Mouse (Mus musculus) fibroblast of lung, adult 2 months (primary cell): Measurements from ENCODE around the gene Tspoap1.
A peak's percentile ranks its signal among the peaks of the same experiment; 100 is the strongest.

ENCODE experiments used
- DNase-seq: peaks from one replicate; pipeline ENCODE4 v3.0.0-alpha.2; 2011; ENCODE audit warnings: low read depth

Tspoap1 gene

DNA sequence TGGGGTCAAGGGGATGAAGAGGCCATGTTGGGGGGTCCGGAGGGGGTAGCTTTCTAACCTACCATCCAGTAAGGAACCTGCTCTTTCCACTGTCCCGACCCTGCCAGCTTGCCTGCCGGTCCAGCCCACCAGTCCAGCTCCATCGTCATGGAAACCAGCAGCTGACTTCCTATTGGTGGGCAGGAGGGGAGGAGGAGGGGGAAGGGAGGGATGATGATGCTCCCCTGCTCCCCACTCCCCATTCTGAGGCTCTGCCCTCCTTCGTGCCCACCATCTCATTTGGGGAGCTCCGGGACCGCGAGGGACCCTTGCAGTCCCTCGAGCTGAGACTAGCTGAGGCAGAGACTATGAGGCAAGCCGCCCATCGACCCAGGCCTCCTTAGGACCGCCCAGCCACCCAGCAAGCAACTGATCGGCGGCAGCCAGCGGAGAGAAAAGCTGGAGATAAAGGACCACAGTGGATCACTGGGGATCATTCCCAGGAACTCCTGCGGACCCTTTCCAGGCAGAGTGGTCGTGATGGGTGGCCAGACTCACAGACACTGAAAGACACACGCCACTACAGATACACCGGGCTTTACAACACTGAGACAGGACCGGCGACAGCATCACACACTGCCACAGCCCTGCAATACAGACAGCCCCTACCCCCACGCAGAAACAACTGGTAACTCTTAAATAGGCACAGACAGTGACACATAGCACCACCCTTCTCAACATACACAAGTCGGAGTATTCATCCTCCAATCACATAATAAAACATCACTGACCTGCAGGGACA is at the start of gene Tspoap1:
Gene Tspoap1, plus strand, starts transcription at position 241 of the 781 bp plus-strand sequence.
- DNase-seq, result no peak

DNA sequence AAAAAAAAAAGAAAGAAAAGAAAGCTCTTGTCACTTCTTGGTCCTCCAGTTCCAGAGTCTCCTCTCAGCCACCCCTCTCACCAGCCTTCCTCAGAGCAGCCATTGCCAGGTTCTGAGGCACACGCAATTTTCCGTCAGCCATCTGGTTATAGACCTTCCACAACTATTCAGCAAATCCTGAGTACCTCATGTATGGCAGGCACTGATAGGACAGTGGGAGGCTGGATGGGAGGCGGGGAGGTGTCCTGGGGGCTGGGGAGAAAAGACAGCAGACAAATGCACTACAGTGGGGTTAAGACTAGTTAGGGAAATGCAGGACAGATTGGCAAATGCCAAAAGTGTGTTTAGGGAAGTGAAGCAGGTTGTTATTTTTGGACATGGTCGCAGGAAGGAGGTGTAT is 48.2 kb upstream of the Tspoap1 start:
- no peak for DNase-seq

DNA sequence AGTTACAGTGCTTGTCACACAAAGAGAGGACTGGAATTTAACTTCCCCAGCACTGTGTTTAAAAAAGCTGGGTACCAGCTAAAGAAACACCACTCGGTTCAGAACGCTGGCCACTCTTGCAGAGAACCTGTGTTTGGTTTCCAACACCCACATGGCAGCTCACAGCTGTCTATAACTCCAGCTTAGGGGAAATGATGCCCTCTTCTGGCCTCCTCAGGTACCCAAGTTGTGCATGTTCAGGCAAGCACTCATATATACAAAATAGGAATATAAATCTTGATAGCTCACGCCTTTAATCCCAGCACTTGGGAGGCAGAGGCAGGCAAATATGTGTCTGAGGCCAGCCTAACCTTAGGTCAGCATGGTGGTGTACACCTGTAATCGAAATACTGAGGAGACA is 44.3 kb upstream of the Tspoap1 start:
- DNase-seq, result no peak

DNA sequence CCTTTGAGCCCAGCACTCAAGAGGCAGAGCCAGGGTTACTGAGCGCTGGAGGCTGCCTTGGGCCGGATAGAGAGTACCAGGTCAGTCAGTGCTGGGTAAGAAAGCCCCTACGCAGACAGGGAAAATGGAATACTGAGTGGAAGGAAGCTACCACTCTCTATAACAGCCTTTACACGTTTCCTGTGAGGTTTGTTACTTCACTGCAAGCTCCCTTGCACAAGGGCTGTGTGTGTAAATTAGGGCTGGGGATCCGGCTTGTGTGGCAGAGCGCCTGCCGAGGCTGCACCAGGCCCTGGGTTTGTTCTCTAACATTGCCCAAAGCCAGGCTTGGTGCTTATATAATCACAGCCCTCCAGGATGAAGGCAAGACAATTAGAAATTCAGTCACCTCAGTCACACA is 40.8 kb upstream of the Tspoap1 start:
- DNase-seq, result no peak

DNA sequence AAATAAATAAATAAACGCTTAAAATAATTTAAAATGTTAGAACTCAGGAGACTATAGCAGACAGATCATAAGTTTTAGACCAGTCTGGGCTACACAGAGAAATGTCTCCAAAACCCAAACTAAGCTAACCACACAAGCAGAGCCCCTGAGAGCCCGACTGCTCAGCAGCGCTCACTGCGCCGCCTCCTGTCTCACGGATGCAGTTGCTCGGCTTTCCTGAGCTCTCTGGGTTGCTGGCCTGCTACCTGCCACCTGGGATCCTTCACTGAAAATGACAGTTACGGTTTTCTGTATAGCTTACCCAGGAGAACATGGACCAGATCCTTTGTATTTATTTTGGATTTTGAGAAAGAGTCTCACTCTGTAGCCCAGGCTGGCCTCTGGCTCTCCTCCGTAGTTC is 40.0 kb upstream of the Tspoap1 start:
- no peak for DNase-seq

DNA sequence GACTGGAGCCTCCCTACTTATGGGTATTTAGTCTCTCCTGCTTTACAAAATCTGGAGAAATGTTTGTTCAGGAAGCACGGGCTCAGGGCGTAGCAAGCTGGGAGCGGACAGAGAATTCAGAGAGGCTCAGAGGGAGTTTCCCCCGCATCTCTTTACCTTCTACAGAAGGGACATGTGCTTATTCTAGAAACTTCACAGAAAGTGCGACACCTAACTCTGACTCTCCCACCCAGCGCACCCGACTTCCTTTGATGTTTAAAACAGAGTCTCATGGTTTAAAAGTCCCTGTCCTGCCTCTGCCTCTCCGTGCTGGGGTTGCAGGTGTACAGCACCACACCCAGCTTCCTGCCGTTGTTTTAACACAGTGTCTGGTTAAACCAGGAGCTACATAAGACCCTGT is 39.5 kb upstream of the Tspoap1 start:
- DNase-seq, result no peak

DNA sequence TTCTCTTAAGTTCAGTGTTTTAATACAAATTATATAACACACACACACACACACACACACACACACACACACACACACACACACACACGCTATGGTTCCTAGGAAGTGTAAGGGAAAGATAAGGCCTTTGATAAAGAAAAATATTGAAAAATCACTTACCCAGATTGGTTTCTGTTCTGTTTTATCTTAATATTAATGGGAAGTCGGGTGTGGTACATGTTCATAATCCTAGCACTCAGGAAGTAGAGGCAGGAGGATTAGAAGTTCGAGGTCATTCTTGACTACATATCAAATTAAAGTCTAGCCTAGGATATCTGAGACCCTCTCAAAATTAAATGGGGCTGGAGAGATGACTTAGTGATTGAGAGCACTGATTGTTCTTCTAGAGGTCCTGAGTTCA is 38.2 kb upstream of the Tspoap1 start:
- no peak for DNase-seq

DNA sequence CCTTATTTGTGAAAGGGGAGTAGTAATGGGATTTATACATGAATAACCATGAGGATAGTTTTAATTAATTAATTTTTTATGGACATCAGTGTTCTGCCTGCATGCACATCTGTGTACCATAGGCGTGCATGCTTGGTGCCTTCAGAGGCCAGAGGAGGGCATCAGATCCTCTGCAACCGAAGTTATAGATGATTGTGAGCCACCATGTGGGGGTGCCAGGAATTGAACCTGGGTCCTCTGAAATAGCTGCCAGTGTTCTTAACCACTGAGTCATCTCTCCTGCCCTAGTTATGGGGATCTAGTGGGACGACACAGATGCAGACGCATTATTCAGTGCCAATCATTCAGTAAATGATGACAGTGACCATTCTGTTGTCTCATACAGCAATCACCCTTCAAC is 37.5 kb upstream of the Tspoap1 start:
- no peak for DNase-seq

DNA sequence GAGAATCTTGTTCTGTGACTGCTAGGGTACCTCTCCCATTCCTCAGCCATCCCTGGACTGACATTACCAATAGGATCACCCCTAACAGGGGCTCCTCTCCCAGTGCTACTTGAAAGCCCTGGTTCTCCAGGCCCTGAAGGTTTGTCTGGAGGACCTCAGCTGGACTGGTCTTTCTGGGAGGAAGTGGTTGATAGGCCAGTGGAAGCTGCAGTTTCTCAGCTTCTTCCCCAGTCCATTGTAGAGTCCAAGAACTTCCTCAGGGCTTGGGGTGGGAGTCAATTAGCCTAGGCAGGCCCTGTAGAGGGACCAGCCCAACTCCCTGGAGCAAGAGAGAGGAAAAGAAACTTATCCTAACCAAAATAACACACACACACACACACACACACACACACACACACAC is 34.8 kb upstream of the Tspoap1 start:
- no peak for DNase-seq

DNA sequence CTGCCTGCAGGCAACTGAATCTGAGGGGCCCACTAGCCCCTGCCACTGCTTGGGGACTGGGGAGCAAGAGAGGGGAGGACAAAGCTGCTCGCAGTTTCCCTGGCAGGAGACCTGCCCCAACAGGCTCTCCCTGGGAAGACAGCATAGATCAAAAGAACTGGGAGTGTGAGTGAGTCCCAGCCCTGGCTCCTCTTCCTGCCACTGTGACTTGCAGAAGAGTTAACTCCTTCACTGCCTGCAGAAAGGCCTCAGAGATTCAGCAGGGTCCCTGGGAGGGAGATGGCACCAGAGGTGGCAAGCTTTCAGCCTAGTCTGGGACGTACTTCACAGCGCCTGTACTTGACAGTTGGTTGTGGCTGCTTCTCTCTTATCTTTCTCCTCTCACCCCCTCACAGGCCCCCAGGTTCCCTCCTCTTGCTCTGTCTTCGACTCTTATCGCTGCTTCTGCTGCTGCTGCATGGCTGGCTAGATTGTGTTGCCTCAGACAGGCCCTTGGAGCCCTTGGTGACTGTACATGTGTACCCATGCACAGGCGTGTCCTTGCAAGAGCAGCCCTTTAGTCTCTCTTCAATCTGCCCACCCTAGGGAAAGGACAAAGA is 34.3 kb upstream of the Tspoap1 start:
- no peak for DNase-seq

DNA sequence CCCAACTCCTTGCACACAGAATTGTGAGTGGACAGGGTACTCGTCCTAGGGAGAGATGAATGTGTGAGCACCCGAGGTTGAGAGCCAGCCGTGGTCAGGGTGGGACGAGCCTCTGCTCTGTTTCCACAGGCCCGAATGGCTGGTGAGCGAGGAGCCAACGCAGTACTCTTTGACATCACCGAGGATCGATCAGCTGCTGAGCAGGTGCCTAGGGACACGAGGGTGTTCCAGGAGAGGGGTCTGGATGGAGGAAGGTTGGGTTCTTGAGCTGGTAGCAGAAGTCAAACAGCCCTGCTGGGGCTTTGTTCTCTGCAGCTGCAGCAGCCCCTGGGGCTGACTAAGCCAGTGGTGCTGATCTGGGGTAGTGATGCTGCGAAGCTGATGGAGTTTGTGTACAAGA is 33.3 kb upstream of the Tspoap1 start:
- DNase-seq, result no peak

DNA sequence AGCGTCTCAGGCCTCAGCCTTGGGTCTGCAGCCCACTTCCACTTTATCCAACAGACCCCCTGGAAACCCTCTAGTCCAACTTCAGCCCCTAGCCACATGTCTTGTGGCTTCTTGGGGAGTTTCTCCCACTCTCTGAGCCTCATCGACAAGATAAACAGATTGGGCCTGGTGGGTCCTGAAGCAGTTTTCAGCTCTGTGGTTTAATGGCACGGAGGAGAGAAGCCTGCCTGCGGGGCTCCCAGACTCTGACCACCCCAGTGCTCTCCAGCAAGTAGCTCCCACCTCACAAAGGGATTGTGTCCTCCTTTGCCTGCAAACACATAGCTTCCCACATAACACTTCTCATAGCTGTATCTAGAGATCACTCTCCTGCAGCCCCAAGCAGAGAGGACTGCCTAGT is 32.9 kb upstream of the Tspoap1 start:
- DNase-seq, result no peak

DNA sequence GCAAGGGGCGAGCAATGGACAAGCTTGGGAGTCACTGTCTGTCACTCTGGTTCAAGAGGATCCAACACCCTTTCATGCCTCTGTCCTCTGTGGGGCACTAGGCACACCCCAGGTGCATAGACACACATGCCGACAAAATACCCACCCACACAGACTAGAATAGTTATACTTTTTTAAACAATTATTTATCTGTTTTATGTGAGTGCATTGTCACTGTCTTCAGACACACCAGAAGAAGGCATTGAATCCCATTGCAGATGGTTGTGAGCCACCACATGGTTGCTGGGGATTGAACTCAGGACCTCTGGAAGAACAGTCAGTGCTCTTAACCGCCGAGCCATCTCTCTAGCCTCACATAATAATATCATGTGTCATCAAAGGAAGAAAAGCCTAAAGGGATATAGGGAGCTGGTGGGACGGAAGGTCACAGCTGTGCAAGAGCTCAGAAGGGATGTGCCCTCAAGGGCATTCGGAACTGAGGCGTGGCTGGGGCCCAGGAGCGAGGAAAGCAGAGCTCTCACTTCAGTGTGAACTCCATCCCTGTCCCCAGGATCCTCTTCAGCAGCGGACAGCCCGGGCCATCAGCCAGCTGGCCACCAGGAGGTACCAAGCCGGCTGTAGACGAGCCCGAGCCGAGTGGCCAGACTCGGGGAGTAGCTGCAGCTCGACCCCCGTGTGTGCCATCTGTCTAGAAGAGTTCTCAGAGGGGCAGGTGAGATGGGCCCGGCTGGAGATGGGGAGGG is 31.3 kb upstream of the Tspoap1 start:
- DNase-seq, result no peak

DNA sequence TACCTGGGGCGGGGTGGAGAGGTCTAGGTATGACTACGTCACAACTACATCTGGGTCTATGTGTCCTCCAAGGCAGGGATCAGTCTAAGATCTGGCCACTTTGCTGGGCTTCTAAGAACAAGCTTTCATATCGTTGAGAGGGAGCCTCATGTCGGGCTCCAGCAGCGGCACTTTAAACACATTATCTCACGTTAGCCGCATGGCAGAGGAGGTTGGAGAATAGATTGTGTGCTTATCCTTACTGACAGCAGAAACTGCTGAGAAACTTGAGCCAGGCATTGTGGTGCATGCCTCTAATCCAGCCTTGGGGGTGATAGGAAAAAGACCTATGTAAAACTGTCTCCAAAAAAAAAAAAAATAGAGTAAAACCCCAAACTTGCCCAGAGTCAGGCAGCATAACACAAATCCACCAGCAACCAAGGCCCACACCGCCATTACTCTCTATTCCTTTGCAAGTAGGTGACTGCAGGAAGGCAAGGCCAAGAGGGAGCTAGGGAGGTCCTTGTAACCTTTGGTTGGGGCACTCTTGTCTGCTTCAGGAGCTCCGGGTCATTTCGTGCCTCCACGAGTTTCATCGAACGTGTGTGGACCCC is 30.7 kb upstream of the Tspoap1 start:
- no peak for DNase-seq

DNA sequence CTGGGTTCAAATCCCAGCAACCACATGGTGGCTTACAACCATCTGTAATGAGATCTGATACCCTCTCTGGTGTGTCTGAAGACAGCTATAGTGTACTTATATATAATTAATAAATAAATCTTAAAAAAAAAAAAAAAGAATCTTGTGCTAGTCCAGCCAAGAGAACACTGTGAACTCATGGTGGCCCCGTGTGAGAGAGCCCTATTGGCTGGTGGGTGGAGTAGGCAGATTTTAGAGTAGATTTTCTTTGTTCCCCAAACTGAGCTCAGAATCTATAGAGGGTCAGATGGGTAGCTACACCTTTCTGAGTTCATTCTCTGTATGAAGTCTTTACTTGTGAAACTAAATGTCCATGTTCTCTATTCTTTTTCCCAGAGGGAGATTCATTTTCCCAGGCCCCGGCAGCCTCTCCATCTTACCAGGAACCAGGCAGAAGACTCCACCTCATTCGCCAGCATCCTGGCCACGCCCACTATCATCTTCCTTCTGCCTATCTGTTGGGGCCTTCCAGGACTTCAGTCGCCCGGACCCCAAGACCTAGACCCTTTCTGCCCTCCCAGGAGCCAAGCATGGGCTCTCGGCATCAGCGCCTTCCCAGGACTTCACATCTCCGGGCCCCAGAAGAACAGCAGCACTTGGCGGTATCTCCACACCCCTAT is 29.6 kb upstream of the Tspoap1 start:
- DNase-seq, result no peak

DNA sequence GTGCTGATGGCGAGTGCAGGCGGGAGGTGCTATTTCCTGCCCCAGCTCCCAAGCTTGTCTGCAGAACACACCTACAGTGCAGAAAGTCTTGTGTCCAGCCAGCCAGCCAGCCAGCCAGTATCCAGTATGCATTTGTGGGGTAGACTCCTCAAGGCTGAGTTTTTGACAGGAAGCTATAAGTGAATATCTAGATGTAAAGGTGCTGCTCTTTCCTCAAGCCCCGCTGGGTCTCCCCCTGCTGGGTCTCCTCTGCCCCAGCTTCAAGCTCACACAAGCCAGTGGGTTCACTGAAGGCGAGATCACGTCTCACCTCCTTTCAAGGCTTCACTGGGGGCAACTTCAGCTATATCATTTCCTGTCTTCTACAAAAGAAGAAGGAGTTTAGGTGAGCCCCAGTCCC is 26.0 kb upstream of the Tspoap1 start:
- DNase-seq, result no peak

DNA sequence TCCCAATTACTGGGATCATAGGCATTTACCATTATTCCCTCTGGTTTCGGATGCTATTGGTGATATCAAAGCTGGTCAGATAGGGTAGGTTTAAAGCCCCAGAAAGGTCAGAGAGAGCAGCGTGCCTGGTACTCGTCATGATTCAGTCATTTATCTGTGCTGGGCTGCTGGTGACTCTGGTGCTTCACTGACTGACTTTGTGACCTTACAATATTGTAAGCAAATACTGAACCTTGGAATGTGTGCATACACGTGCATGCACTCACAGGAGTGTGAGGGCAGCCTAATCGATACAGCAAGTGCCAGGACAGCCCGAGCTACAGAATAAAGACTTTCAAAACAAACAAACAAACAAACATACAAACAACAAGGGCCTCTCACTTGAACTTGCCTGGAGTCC is 24.6 kb upstream of the Tspoap1 start:
- DNase-seq, result no peak

DNA sequence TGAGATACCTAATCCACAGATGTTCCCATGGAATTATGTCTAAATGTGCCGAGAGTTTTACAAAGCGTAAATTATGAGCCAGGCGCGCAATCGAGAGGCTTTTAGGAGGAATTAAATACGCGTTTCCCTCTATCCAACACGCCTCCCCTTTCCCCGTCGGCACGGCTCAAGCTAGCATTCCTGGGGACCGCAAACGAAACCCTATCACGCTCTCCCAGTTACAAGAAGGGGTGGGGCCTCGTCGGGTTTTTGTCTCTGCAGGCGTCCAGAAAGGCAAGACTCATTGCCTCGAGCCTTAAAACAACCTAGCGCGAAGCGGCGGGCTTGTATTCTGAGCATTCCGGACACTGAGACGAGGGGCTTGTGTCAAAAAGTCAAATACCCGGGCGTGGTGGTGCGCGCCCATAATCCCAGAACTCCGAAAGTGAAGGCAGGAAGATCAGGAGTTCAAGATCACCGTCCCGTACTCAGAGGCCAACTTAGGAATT is 23.6 kb upstream of the Tspoap1 start:
- peak; percentile 31 for DNase-seq

DNA sequence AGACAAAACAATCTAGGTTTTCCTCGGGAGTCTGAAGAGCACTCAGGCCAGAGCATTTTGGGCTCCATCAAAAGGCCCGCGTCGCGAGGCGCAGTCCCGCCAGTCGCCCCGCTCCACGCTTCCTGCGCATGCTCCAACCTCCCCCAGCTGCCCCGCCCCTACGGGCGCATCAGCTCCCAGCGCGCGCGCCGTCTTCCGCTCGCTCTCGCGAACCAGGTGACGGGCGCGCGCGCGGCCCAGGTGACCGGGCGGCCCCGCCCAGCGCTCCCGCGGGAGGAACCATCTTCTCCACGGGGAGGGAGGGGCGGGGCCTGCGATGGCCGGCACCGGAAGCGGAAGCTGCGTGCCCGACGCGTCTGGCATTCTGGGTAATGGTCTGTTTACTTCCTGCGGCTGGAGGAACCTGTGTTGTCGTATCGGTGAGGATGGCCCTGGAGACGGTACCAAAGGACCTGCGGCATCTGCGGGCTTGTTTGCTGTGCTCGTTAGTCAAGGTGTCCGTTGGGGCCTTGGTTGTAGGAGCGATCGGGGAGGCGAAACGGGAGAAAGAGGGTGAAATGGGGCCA is 23.1 kb upstream of the Tspoap1 start, which contains the start of gene Supt4a:
Gene Supt4a, plus strand, starts transcription at position 378 of the 566 bp plus-strand sequence.
- DNase-seq, result peak; percentile 78

DNA sequence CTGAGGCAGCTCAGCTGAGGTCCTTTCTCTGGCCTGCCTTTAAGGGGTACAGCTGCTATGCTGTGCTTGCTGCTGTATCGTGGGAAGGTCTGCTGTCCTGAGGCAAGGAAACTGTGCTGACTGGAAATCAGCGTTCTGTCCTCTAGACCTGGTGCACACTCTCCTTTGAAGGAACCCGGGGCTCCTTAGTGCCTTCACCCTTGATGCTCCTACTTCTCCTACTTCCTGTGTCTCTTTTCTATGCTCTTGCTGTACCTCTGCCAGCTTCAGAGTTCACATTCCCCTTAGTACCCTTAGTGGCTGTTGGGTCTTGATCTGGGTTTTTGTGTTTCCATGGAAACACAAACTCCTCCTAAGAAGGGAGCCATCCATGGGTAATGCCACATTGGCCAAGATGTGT is 16.6 kb upstream of the Tspoap1 start:
- no peak for DNase-seq

DNA sequence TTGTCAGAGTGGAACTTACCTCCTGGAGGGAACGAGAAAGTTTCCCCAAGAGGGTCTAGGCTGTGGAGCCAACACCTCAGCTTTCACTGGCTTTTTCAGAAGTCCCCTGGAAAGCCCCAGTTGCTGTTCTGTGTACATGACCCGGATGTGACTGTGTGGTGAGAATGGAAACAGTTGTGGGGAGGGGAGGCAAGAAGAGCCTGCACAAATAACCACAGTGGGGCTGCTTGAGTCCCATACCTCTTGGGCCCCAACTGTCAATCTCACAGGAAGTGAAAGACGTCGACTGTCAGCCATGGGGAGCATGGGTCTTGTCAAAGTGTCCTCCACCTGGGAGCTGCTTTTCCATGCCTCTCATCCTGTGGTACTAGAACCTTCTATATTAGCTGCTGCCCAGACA is 15.4 kb upstream of the Tspoap1 start:
- no peak for DNase-seq
